Mouse (Mus musculus): ENCODE data around the gene Ldlrap1.

GRCm38 (mm10) chr4:134766904-134767425 lies 859 bp downstream of the Ldlrap1 start:
- TF ChIP-seq POLR2A (IDR thresholded peaks at IDR 0.05; ENCODE audit: low read depth, low read length) (no peak), CTCF (IDR thresholded peaks at IDR 0.05; ENCODE audit: borderline replicate concordance, insufficient read depth, low read length) (no peak)

All from embryonic fibroblast, embryonic 13.5 days (primary cell).